Mouse (Mus musculus) erythroblast, adult 5-6 weeks (primary cell): ENCODE results near the gene Gm3594. TPM values are rescaled to one million over a fixed set of nuclear protein-coding genes. Genes with fewer than 3 reads are reported as not detected.
"Not testable (repeated sequence)": the region's sequence is repeated elsewhere in the genome, so short reads cannot be mapped to it uniquely, and the experiment has no call there.

Experiments used
- ATAC-seq: replicated peaks from 2 replicates; pipeline ENCODE4 v1.8.0; 2016; ENCODE audit warnings: moderate number of reproducible peaks, mild to moderate bottlenecking, moderate TSS enrichment, inconsistent platforms; ENCODE audit not compliant: poor library complexity, low FRiP score, severe bottlenecking
- total RNA-seq, 2 experiments: library from RNA; stranded (forward) in 1 of 2; stranded (reverse) in 1 of 2; fragments of 150-400 nt in 1 of 2; fragments of 200-764, 138-1000 nt in 1 of 2; gene quantifications; 2 replicates each; pipeline versions ENCODE4 v1.2.3 to v1.2.4; 2015 to 2017; ENCODE audit warnings: low replicate concordance in 2 of 2

The Gm3594 gene
- total RNA-seq (2015; ENCODE audit: low replicate concordance): not detected in 2 replicates
- not detected in 2 replicates for total RNA-seq (2017; ENCODE audit: low replicate concordance)

- not testable (repeated sequence) for ATAC-seq
Observed at GRCm38 (mm10) chr14:6444511-6444910, at the start of gene Gm3594. Gm3594 (minus strand) TSS chr14:6444611.

- not testable (repeated sequence) for ATAC-seq
Observed at GRCm38 (mm10) chr14:6486331-6486730, 41.9 kb upstream of the Gm3594 start.

- ATAC-seq: not testable (repeated sequence)
Observed at GRCm38 (mm10) chr14:6485541-6485940, 41.1 kb upstream of the Gm3594 start.

DNA sequence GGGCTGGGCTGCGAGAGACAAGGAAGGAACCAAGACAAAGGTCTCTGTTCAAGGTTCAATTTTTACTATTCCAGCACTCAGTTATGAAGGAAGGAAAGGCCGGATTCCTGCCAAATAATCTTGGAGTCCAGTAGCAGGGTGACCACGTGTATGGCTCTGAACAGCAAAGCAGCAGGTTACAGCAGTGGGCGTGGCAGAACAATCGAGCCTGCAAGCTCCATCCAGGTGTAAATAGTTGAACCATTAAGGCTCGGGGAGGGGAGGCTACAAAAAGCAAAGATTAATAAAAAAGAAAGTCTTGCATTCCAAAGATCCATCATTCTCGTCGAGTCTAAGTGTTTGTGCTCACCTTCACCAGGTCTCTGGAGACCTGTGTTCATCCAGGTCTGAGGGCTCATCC is 37.7 kb upstream of the Gm3594 start:
- ATAC-seq: not testable (repeated sequence)

DNA sequence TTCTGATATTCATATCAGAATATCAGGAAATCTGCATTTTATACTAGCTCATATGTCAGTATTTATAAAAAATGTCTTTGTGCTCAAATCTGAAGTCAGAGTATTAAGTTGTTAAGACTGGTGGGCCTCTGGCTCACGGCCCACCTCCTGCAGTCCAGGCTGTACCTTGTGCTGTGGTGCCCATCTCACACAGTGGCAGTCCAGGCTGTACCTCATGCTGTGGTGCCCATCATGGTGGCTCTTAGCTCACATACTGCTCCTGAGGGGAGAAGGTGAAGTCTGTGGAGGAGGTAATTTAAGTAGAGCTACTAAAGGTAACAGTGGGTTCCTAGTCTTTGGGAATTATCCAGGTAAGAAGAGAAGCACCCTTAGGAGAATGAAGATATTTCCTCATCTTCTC is 27.4 kb upstream of the Gm3594 start:
- ATAC-seq: not testable (repeated sequence)

GRCm38 (mm10) chr14:6440774-6441173 is 3.6 kb downstream of the Gm3594 start:
- ATAC-seq: not testable (repeated sequence)

GRCm38 (mm10) chr14:6440206-6440605 is 4.2 kb downstream of the Gm3594 start:
- ATAC-seq: not testable (repeated sequence)

DNA sequence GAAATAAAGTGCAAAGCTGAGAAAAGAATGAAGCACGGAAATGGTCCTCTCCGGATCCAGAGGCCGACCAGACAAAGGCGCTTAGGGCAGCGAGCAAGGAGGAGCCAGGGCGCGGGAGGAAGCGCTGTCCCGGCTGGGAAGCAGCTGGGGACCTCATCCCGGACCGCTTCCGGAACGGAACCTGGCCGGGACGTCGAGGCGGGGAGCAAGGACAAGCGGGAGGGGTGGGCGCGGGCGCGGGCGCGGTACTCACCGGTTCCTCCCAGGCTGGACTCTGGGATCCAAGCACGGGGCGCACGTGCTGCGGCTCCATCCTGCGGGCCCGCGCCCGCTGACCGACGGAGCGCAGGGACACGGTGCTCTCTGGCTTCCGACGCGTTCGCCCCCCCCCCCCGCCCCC is 17.6 kb downstream of the Gm3594 start:
- not testable (repeated sequence) for ATAC-seq

- ATAC-seq: not testable (repeated sequence)
Observed at GRCm38 (mm10) chr14:6426353-6426752, 18.1 kb downstream of the Gm3594 start.

GRCm38 (mm10) chr14:6412382-6412781 is 32.0 kb downstream of the Gm3594 start, which contains the start of gene Gm3591:
Gm3591 (minus strand) TSS chr14:6412482.
- not testable (repeated sequence) for ATAC-seq

DNA sequence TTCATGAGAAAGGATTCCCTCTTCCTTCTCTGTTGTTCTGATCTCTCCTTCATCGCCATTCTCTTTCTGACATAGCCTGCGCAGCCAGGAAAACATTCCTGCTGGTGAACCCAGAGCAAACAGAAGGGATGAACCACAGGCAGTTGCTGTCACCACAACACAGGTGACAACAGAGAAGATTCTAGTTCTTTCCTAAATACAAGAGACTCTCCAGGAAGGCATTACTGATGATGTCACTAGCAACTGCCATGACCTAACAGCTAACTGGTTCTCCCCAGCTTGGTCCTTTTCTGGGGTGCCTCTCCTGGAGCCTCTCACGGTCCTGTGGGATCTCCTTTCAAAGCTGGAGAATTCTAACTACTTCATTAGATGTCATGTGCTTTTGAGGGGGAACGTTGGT is 54.2 kb downstream of the Gm3594 start, which contains the start of gene Gm16440:
Gm16440 (minus strand) TSS at position 101 of the 400 bp plus-strand sequence.
- not testable (repeated sequence) for ATAC-seq

Other genes with a start within 250 kb of the Gm3594 start
- gene Gm21560, start 225.3 kb downstream of the Gm3594 start, total RNA-seq (2015; ENCODE audit: low replicate concordance): not detected in 2 replicates
- gene Gm21560, start 225.3 kb downstream of the Gm3594 start, total RNA-seq (2017; ENCODE audit: low replicate concordance): not detected in 2 replicates
- gene Gm3411, start 157.4 kb downstream of the Gm3594 start, total RNA-seq (2015; ENCODE audit: low replicate concordance): not detected in 2 replicates
- not detected in 2 replicates for gene Gm3411, start 157.4 kb downstream of the Gm3594 start, total RNA-seq (2017; ENCODE audit: low replicate concordance)
- gene Gm21103, start 139.8 kb downstream of the Gm3594 start, total RNA-seq (2015; ENCODE audit: low replicate concordance): not detected in 2 replicates
- gene Gm21103, start 139.8 kb downstream of the Gm3594 start, total RNA-seq (2017; ENCODE audit: low replicate concordance): not detected in 2 replicates
- not detected in 2 replicates for gene Gm3618, start 100.9 kb downstream of the Gm3594 start, total RNA-seq (2015; ENCODE audit: low replicate concordance)
- not detected in 2 replicates for gene Gm3618, start 100.9 kb downstream of the Gm3594 start, total RNA-seq (2017; ENCODE audit: low replicate concordance)
- gene Gm16440, start 54.3 kb downstream of the Gm3594 start, total RNA-seq (2015; ENCODE audit: low replicate concordance): not detected in 2 replicates
- not detected in 2 replicates for gene Gm16440, start 54.3 kb downstream of the Gm3594 start, total RNA-seq (2017; ENCODE audit: low replicate concordance)
- gene Gm3591, start 32.1 kb downstream of the Gm3594 start, total RNA-seq (2015; ENCODE audit: low replicate concordance): not detected in 2 replicates
- not detected in 2 replicates for gene Gm3591, start 32.1 kb downstream of the Gm3594 start, total RNA-seq (2017; ENCODE audit: low replicate concordance)
- not detected in 2 replicates for gene Gm8356, start 92.7 kb upstream of the Gm3594 start, total RNA-seq (2015; ENCODE audit: low replicate concordance)
- not detected in 2 replicates for gene Gm8356, start 92.7 kb upstream of the Gm3594 start, total RNA-seq (2017; ENCODE audit: low replicate concordance)
- not detected in 2 replicates for gene Gm3629, start 146.0 kb upstream of the Gm3594 start, total RNA-seq (2015; ENCODE audit: low replicate concordance)
- not detected in 2 replicates for gene Gm3629, start 146.0 kb upstream of the Gm3594 start, total RNA-seq (2017; ENCODE audit: low replicate concordance)
- not detected in 2 replicates for gene Gm3460, start 177.8 kb upstream of the Gm3594 start, total RNA-seq (2015; ENCODE audit: low replicate concordance)
- not detected in 2 replicates for gene Gm3460, start 177.8 kb upstream of the Gm3594 start, total RNA-seq (2017; ENCODE audit: low replicate concordance)
- gene Gm10251, start 239.6 kb upstream of the Gm3594 start, total RNA-seq (2015; ENCODE audit: low replicate concordance): not detected in 2 replicates
- not detected in 2 replicates for gene Gm10251, start 239.6 kb upstream of the Gm3594 start, total RNA-seq (2017; ENCODE audit: low replicate concordance)